Mouse (Mus musculus): ENCODE measurements at regions not wholly inside any gene's neighbourhood (a gene's known extent, or its start where the extent isn't known, plus 50 kb on each side); places are given as distances from the start of the nearest gene placed in this dataset.

GRCm38 (mm10) chr12:28150759-28151158 is 401.4 kb downstream of the Dcdc2c start:
- H3K27ac ChIP-seq: no peak overlapping the region
- no peaks in the 10 kb centered on the region for H3K4me1 ChIP-seq (replicated peaks)
- H3K9me3 ChIP-seq: no peaks in the 10 kb centered on the region
- H3K36me3 ChIP-seq: no peaks in the 10 kb centered on the region
- WGBS: 78% methylated on average over 4 of the region's 4 CpGs
- H3K4me3 ChIP-seq: no peak overlapping the region
- no peak for DNase-seq (ENCODE audit: low spot score)
- H3K27me3 ChIP-seq (ENCODE audit: insufficient read depth, poor library complexity, severe bottlenecking): no peaks in the 10 kb centered on the region

GRCm38 (mm10) chr12:28135810-28136592 is 416.2 kb downstream of the Dcdc2c start:
- WGBS: 81% methylated on average over 4 of the region's 4 CpGs
- Histone ChIP-seq H3K27ac (no peak overlapping the region), H3K9me3 (no peaks in the 10 kb centered on the region), H3K27me3 (ENCODE audit: insufficient read depth, poor library complexity, severe bottlenecking) (no peaks in the 10 kb centered on the region), H3K4me1 (replicated peaks) (no peaks in the 10 kb centered on the region), H3K4me3 (no peak overlapping the region), H3K36me3 (no peaks in the 10 kb centered on the region)
- no peak for DNase-seq (ENCODE audit: low spot score)

- peak; percentile 9 for DNase-seq (ENCODE audit: low spot score)
- Histone ChIP-seq H3K4me3 (no peak overlapping the region), H3K9me3 (no peaks in the 10 kb centered on the region), H3K4me1 (replicated peaks) (peaks cover 6% of the 10 kb centered on the region; the same call in 1 of the 2 replicates), H3K27me3 (ENCODE audit: insufficient read depth, poor library complexity, severe bottlenecking) (no peaks in the 10 kb centered on the region), H3K27ac (no peak overlapping the region), H3K36me3 (no peaks in the 10 kb centered on the region)
- 61% methylated on average over 9 of the region's 9 CpGs for WGBS
These were observed 429.4 kb downstream of the Dcdc2c start for GRCm38 (mm10) chr12:28122766-28123165.

GRCm38 (mm10) chr12:28120106-28120505 is 432.1 kb downstream of the Dcdc2c start:
- no peaks in the 10 kb centered on the region for H3K27me3 ChIP-seq (ENCODE audit: insufficient read depth, poor library complexity, severe bottlenecking)
- H3K27ac ChIP-seq: no peak overlapping the region
- WGBS: 78% methylated on average over 3 of the region's 3 CpGs
- no peak for DNase-seq (ENCODE audit: low spot score)
- H3K36me3 ChIP-seq: no peaks in the 10 kb centered on the region
- peaks cover 6% of the 10 kb centered on the region; the same call in 1 of the 2 replicates for H3K4me1 ChIP-seq (replicated peaks)
- H3K4me3 ChIP-seq: no peak overlapping the region
- no peaks in the 10 kb centered on the region for H3K9me3 ChIP-seq

GRCm38 (mm10) chr12:28090673-28091072 is 461.5 kb downstream of the Dcdc2c start:
- WGBS: 90% methylated on average over 6 of the region's 6 CpGs
- Histone ChIP-seq H3K4me3 (no peak overlapping the region), H3K9me3 (no peaks in the 10 kb centered on the region), H3K27ac (no peak overlapping the region), H3K4me1 (replicated peaks) (no peaks in the 10 kb centered on the region), H3K36me3 (no peaks in the 10 kb centered on the region), H3K27me3 (ENCODE audit: insufficient read depth, poor library complexity, severe bottlenecking) (no peaks in the 10 kb centered on the region)
- no peak for DNase-seq (ENCODE audit: low spot score)

- Histone ChIP-seq H3K36me3 (no peaks in the 10 kb centered on the region), H3K4me1 (replicated peaks) (no peaks in the 10 kb centered on the region), H3K27me3 (ENCODE audit: insufficient read depth, poor library complexity, severe bottlenecking) (no peaks in the 10 kb centered on the region), H3K27ac (no peak overlapping the region), H3K9me3 (no peaks in the 10 kb centered on the region), H3K4me3 (no peak overlapping the region)
- DNase-seq (ENCODE audit: low spot score): no peak
- WGBS: 89% methylated on average over 4 of the region's 4 CpGs
These were observed 466.7 kb downstream of the Dcdc2c start for GRCm38 (mm10) chr12:28085460-28085859.

GRCm38 (mm10) chr12:28076606-28077005 is 475.6 kb downstream of the Dcdc2c start:
- H3K36me3 ChIP-seq: no peaks in the 10 kb centered on the region
- H3K27ac ChIP-seq: no peak overlapping the region
- DNase-seq (ENCODE audit: low spot score): no peak
- H3K27me3 ChIP-seq (ENCODE audit: insufficient read depth, poor library complexity, severe bottlenecking): no peaks in the 10 kb centered on the region
- H3K9me3 ChIP-seq: no peaks in the 10 kb centered on the region
- 88% methylated on average over 3 of the region's 3 CpGs for WGBS
- no peaks in the 10 kb centered on the region for H3K4me1 ChIP-seq (replicated peaks)
- no peak overlapping the region for H3K4me3 ChIP-seq

- no peak overlapping the region for H3K4me3 ChIP-seq
- 48% methylated on average over 2 of the region's 2 CpGs for WGBS
- H3K27ac ChIP-seq: peak overlapping the region; percentile 35; the same call in 1 of the 2 replicates
- H3K36me3 ChIP-seq: no peaks in the 10 kb centered on the region
- peak; percentile 19 for DNase-seq (ENCODE audit: low spot score)
- no peaks in the 10 kb centered on the region for H3K9me3 ChIP-seq
- peaks cover 6% of the 10 kb centered on the region; the same call in 1 of the 2 replicates for H3K4me1 ChIP-seq (replicated peaks)
- no peaks in the 10 kb centered on the region for H3K27me3 ChIP-seq (ENCODE audit: insufficient read depth, poor library complexity, severe bottlenecking)
These were observed 483.6 kb downstream of the Dcdc2c start for GRCm38 (mm10) chr12:28068584-28068983.

- H3K4me3 ChIP-seq: no peak overlapping the region
- no peaks in the 10 kb centered on the region for H3K36me3 ChIP-seq
- H3K9me3 ChIP-seq: no peaks in the 10 kb centered on the region
- H3K27ac ChIP-seq: no peak overlapping the region
- 64% methylated on average over 6 of the region's 6 CpGs for WGBS
- H3K4me1 ChIP-seq (replicated peaks): peaks cover 24% of the 10 kb centered on the region
- no peak for DNase-seq (ENCODE audit: low spot score)
- H3K27me3 ChIP-seq (ENCODE audit: insufficient read depth, poor library complexity, severe bottlenecking): no peaks in the 10 kb centered on the region
These were observed 491.9 kb downstream of the Dcdc2c start for GRCm38 (mm10) chr12:28060281-28060680.

GRCm38 (mm10) chr12:28055518-28056280 is 496.5 kb downstream of the Dcdc2c start:
- no peaks in the 10 kb centered on the region for H3K9me3 ChIP-seq
- WGBS: 30% methylated on average over 4 of the region's 4 CpGs
- H3K27me3 ChIP-seq (ENCODE audit: insufficient read depth, poor library complexity, severe bottlenecking): no peaks in the 10 kb centered on the region
- H3K27ac ChIP-seq: peak overlapping the region; percentile 8; the same call in 1 of the 2 replicates
- peak; percentile 24 for DNase-seq (ENCODE audit: low spot score)
- H3K4me3 ChIP-seq: no peak overlapping the region
- H3K36me3 ChIP-seq: no peaks in the 10 kb centered on the region
- H3K4me1 ChIP-seq (replicated peaks): peaks cover 20% of the 10 kb centered on the region

GRCm38 (mm10) chr12:28054444-28054843 is 497.8 kb downstream of the Dcdc2c start:
- no peaks in the 10 kb centered on the region for H3K36me3 ChIP-seq
- peaks cover 10% of the 10 kb centered on the region for H3K4me1 ChIP-seq (replicated peaks)
- no peaks in the 10 kb centered on the region for H3K27me3 ChIP-seq (ENCODE audit: insufficient read depth, poor library complexity, severe bottlenecking)
- H3K27ac ChIP-seq: no peak overlapping the region
- no peaks in the 10 kb centered on the region for H3K9me3 ChIP-seq
- no peak overlapping the region for H3K4me3 ChIP-seq
- 93% methylated on average over 11 of the region's 11 CpGs for WGBS
- no peak for DNase-seq (ENCODE audit: low spot score)

- H3K9me3 ChIP-seq: no peaks in the 10 kb centered on the region
- DNase-seq (ENCODE audit: low spot score): no peak
- 81% methylated on average over 4 of the region's 4 CpGs for WGBS
- H3K36me3 ChIP-seq: no peaks in the 10 kb centered on the region
- no peak overlapping the region for H3K4me3 ChIP-seq
- H3K27ac ChIP-seq: no peak overlapping the region
- no peaks in the 10 kb centered on the region for H3K27me3 ChIP-seq (ENCODE audit: insufficient read depth, poor library complexity, severe bottlenecking)
- H3K4me1 ChIP-seq (replicated peaks): no peaks in the 10 kb centered on the region
These were observed 504.2 kb downstream of the Dcdc2c start for GRCm38 (mm10) chr12:28047989-28048388.

Data from hindbrain, embryonic 10.5 days (tissue).